Mouse (Mus musculus) lung, postnatal 0 days (tissue): ENCODE data around the gene Prkag2. TPM values are rescaled to one million over a fixed set of nuclear protein-coding genes. Genes with fewer than 3 reads are reported as not detected.
"Not testable (repeated sequence)": the region's sequence is repeated elsewhere in the genome, so short reads cannot be mapped to it uniquely, and the experiment has no call there.

Source experiments
- ATAC-seq: fragments of 200-750 bp; cut with Nextera tagmentation; 2 replicates; pipeline ENCODE4 v1.8.0; 2017; ENCODE audit warnings: moderate library complexity
- DNase-seq: peaks from one replicate; pipeline ENCODE4 v3.0.0-alpha.2; 2016; ENCODE audit warnings: low spot score
- H3K27ac ChIP-seq: fragments of 300-500 bp; sonication (generic); 2 replicates; pipeline ENCODE4 v1.5.1; 2014; ENCODE audit warnings: antibody characterized with exemption, mild to moderate bottlenecking, low read length, mixed read lengths
- H3K27me3 ChIP-seq: fragments of 300-500 bp; sonication (generic); replicated peaks from 2 replicates; pipeline ENCODE4 v1.6.1; 2014; ENCODE audit warnings: low read length, mixed read lengths; ENCODE audit not compliant: insufficient read depth
- H3K36me3 ChIP-seq: fragments of 300-500 bp; sonication (generic); 2 replicates; pipeline ENCODE4 v1.6.1; 2014; ENCODE audit warnings: low read length, mixed read lengths; ENCODE audit not compliant: insufficient read depth
- H3K4me1 ChIP-seq: fragments of 300-500 bp; sonication (generic); 2 replicates; pipeline ENCODE4 v1.6.1; 2014; ENCODE audit warnings: antibody characterized with exemption, low read depth, low read length, mixed read lengths; ENCODE audit not compliant: insufficient read depth
- H3K4me2 ChIP-seq: fragments of 300-500 bp; sonication (generic); replicated peaks from 2 replicates; pipeline ENCODE4 v1.6.1; 2014; ENCODE audit warnings: low read depth, mild to moderate bottlenecking, low read length, moderate library complexity, mixed read lengths
- H3K4me3 ChIP-seq: fragments of 300-500 bp; sonication (generic); 2 replicates; pipeline ENCODE4 v1.5.1; 2014; ENCODE audit warnings: low read depth, low read length
- H3K9ac ChIP-seq: fragments of 300-500 bp; sonication (generic); replicated peaks from 2 replicates; pipeline ENCODE4 v1.6.1; 2014; ENCODE audit warnings: low read depth, mild to moderate bottlenecking
- H3K9me3 ChIP-seq: fragments of 300-500 bp; sonication (generic); 2 replicates; pipeline ENCODE4 v1.6.1; 2016; ENCODE audit warnings: low read length, mixed read lengths
- CTCF ChIP-seq: IDR thresholded peaks from 2 replicates; pipeline ENCODE4 v1.5.1; 2016; ENCODE audit warnings: antibody characterized with exemption, mild to moderate bottlenecking
- EP300 ChIP-seq: IDR thresholded peaks from 2 replicates; pipeline ENCODE4 v1.6.1; 2016; ENCODE audit warnings: antibody characterized with exemption, mild to moderate bottlenecking, control low read depth
- WGBS: fragments of 180-500 bp; shearing (Covaris S2); extraction: QIAGEN DNeasy Blood & Tissue Kit; methylation state at CpG from one replicate; pipeline ENCODE4 v1.1.7; 2014; 5-methylcytosine and 5-hydroxymethylcytosine counted together
- polyA plus RNA-seq: library from polyadenylated mRNA; unstranded; fragments of >200 nt; fragmentation: Nextera tagmentation; extraction: Ambion mirVana; gene quantifications from 2 replicates; pipeline ENCODE4 v1.2.1, GENCODE M21; 2015

Prkag2 gene
- polyA plus RNA-seq, 1 experiment from 2014 or later: 16.2 TPM

DNA sequence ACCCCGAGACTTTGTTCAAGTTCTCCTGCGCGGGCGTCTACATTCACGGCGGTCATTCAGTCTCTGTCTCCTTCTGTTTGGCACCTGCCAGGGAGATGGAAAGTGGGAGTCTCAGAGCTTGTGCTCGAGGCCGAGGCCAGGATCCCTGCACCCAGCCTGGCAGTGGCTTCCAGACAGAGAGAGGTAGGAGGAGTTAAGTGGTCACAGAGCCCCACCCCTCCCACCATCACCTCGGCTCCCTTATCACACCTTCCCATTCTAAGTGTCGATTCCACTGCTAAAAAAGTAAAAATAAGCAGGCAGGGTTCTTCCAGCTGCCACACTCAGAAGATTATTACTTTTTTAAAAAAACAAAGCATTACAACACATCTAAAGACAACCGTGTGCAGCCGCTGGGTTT lies 236.6 kb downstream of the Prkag2 start:
- no peaks in the 10 kb centered on the region; the same call in 1 of the 2 replicates for H3K36me3 ChIP-seq
- TF ChIP-seq EP300 (no peak), CTCF (no peak)

DNA sequence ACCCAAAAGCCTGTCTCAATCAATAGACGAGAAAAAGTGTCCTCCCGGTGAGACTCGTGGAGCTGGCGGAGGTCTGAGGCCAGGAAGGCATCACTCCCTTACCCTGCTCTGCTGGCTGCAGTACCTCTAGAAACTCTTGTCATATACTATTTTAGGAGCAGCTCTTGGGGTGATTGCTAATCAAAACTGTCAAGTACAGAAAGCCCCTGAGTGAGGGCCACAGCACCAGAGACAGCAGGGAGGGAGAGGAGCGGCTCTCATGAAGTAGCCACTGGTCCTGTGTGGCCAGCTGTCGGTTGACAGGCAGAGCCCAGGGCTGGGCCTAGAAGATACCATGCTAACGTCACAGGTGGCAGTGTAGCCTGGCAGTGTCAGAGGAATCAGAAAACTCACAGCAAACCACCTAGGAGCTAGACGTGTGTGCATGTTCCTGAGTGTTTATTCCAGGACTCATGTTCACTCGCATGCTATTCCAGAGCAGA lies 239.0 kb downstream of the Prkag2 start:
- no peaks in the 10 kb centered on the region for H3K4me1 ChIP-seq
- no peak overlapping the region for H3K9ac ChIP-seq
- no peak overlapping the region for H3K4me2 ChIP-seq
- 81% methylated on average over 9 of the region's 9 CpGs for WGBS
- no peak for ATAC-seq
- DNase-seq: no peak
- no peak overlapping the region for H3K27ac ChIP-seq
- H3K27me3 ChIP-seq: no peaks in the 10 kb centered on the region
- no peak for TF ChIP-seq EP300
- no peak for TF ChIP-seq CTCF
- H3K36me3 ChIP-seq: no peaks in the 10 kb centered on the region
- H3K4me3 ChIP-seq: no peak overlapping the region
- no peaks in the 10 kb centered on the region for H3K9me3 ChIP-seq

More for the DNA sequence above, 236.6 kb downstream of the Prkag2 start:
- Histone ChIP-seq H3K4me1 (no peaks in the 10 kb centered on the region), H3K9ac (no peak overlapping the region), H3K9me3 (no peaks in the 10 kb centered on the region), H3K27me3 (no peaks in the 10 kb centered on the region), H3K27ac (no peak overlapping the region), H3K4me3 (no peak overlapping the region), H3K4me2 (no peak overlapping the region)
- DNase-seq (no peak), ATAC-seq (no peak)
- WGBS: 70% methylated on average over 12 of the region's 12 CpGs

DNA sequence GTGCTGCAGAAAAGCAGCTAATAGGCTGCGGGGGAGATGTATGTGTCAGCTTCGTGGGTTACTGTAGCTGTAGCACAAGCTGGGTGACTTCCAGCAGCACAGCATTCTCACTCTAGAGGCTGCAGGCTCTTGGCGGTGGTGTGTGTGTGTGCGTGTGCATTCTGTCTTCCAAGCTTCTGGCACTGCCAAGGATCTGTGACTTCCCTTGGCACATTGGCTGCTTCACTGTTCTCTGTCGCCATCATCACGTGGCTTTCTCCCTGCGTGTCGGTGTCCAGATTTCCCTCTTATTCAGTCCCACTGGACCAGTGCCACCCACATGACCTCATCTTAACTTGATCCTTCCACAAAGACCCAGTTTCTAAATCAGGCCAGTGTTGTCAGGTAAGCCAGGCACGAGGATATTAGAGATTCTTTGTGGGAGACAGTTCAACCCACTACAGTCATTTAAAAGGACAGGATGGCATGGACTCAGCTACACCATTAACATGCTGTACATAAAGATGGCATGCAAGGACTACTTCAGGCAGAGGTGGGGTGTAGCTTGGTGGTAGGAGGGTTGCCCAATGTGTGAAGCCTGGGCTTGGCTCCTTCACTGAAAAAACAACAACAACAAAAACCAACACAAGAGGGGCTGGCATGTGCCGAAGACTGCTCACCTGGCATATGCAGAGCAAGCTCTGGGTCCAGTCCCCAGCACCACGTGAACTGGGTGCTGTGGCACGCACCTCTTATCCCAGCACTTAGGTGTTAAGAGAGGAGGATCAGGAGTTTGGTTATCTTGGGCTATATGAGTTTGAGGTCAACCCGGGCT lies 239.6 kb downstream of the Prkag2 start:
- H3K4me2 ChIP-seq: no peak overlapping the region
- 69% methylated on average over 13 of the region's 13 CpGs for WGBS
- H3K27me3 ChIP-seq: no peaks in the 10 kb centered on the region
- no peak overlapping the region for H3K4me3 ChIP-seq
- no peak overlapping the region for H3K27ac ChIP-seq
- TF ChIP-seq CTCF: no peak
- TF ChIP-seq EP300: no peak
- no peaks in the 10 kb centered on the region for H3K36me3 ChIP-seq
- no peaks in the 10 kb centered on the region for H3K4me1 ChIP-seq
- DNase-seq: peak; percentile 56
- H3K9ac ChIP-seq: no peak overlapping the region
- ATAC-seq: peak; percentile 61
- no peaks in the 10 kb centered on the region for H3K9me3 ChIP-seq

DNA sequence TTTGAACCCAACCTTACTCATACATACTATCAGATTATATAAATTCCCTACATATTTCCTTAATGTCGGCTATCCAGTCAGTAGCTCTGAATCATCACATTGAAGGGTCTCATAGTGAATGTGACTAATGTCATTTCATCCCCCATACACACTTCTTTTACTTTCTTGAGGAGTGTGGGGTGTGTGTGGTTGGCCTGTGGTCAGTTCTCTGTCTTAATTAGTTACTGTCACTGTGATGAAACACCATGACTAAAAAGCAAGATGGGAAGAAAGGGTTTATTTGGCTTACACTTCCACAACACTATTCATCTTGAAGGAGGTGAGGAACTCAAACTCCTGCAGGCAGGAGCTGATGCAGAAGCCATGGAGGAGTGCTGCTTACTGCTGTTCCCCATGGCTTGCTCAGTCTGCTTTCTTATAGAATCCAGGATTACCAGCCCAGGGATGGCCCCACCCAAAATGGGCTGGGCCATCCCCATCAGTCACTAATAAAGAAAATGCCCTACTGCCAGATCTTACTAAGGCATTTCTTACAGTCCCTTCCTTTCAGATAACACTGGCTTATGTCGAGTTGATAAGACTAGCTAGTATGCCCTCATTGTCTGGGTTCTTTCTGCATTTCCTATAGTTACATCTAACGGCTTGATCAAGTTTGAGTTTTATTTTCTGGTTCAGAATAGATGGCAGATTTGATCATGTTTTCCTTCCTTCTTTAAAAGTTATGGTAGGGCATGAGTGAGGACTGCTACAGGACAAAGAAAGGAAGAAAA lies 240.5 kb downstream of the Prkag2 start:
- Histone ChIP-seq H3K9me3 (no peaks in the 10 kb centered on the region), H3K27ac (no peak overlapping the region), H3K36me3 (no peaks in the 10 kb centered on the region), H3K4me1 (no peaks in the 10 kb centered on the region), H3K9ac (no peak overlapping the region), H3K27me3 (no peaks in the 10 kb centered on the region), H3K4me3 (no peak overlapping the region), H3K4me2 (no peak overlapping the region)
- TF ChIP-seq CTCF (no peak), EP300 (no peak)
- DNase-seq (no peak), ATAC-seq (no peak)
- WGBS: 64% methylated on average over 3 of the region's 3 CpGs

DNA sequence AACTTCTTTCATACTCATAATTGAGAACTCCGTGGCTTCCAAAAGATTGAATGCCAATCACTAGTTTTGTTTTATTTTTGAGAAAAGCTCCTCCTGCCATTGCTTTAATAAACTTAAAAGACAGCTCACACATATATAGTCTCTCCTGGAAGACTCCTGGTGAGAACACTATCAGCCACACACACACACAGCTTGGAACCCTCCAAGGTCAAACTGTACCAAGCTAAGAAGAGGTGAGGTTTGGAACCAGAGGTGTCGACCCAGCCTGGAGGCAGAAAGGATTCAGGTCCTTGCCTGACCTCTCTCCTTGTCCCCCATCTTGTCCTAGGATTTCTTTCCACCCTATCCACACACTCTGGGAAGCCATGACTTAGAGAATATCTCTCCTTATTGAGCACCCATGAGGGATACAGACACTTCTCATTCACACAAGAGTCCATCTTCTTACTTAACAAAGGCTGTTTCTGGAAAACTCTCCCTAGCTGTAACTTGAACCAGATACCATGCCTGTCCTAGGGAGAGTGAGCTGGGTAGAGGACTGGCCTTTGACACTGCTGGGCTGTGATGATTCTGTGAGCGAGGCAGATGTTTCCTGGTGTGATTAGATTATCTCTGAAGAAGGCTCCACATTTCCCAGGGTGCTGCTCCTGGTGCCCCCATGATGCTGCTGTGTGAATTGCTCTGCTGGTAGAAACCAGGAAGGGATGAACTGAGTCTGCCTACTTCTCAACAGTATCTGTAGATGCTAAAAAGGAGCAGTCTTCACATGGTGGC lies 245.4 kb downstream of the Prkag2 start:
- Histone ChIP-seq H3K36me3 (no peaks in the 10 kb centered on the region), H3K4me2 (no peak overlapping the region), H3K27ac (no peak overlapping the region), H3K4me3 (no peak overlapping the region), H3K4me1 (no peaks in the 10 kb centered on the region), H3K9me3 (no peaks in the 10 kb centered on the region), H3K9ac (no peak overlapping the region), H3K27me3 (no peaks in the 10 kb centered on the region)
- ATAC-seq: no peak
- DNase-seq: no peak
- TF ChIP-seq EP300 (no peak), CTCF (no peak)
- 53% methylated on average over 3 of the region's 3 CpGs for WGBS

DNA sequence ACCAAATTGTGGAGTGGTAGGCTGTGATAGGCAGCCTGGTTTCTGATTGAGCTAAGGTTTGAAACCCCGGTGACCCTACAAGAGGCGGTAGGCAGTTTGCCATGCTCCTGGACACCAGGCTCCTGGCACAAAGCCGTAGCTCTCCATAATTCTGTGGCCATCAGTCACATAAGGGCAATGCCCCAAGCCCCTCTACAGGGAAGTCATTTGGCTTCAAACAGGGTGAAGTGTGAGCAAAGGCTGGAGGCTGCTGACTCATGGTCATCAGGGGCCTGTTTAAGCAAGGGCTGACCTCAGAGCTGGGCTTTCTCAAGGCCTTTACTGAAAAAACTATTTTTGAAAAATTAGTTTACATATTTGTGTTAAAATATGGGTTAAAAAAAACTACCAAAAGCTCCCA lies 246.2 kb downstream of the Prkag2 start:
- H3K9me3 ChIP-seq: no peaks in the 10 kb centered on the region
- no peaks in the 10 kb centered on the region for H3K4me1 ChIP-seq
- no peaks in the 10 kb centered on the region for H3K27me3 ChIP-seq
- H3K27ac ChIP-seq: no peak overlapping the region
- whole genome bisulfite sequencing: 83% methylated on average over 3 of the region's 3 CpGs
- DNase-seq (no peak), ATAC-seq (no peak)
- TF ChIP-seq EP300 (no peak), CTCF (no peak)
- no peaks in the 10 kb centered on the region for H3K36me3 ChIP-seq
- no peak overlapping the region for H3K4me3 ChIP-seq
- H3K9ac ChIP-seq: no peak overlapping the region
- H3K4me2 ChIP-seq: no peak overlapping the region

DNA sequence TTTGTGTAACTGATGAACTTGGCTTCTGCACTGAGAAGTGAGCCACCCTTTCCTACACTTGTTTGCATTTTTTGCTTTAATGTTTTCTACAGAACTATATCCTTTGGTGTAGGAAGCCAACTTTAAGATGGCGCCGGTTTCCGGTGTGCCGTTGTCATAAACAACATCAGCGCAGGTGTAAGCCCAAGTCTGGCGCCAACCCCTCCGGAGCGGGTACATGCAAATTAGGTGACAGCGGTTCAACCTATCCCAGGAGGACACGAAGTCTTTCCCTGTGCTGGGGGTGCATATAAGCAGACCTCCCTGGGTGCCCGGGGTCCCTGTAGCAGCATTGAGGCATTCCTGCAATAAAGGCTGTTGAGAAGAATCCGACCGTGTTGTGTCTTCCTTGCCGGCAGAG lies 252.2 kb downstream of the Prkag2 start:
- not testable (repeated sequence) for ATAC-seq, H3K36me3 ChIP-seq, H3K27me3 ChIP-seq, H3K27ac ChIP-seq, H3K9ac ChIP-seq, H3K4me3 ChIP-seq, H3K4me2 ChIP-seq, H3K4me1 ChIP-seq, DNase-seq, H3K9me3 ChIP-seq
- 85% methylated on average over 14 of the region's 14 CpGs for WGBS
